Mouse (Mus musculus) ES-E14 (cell line): ENCODE results near the gene Sema5a. TPM values are rescaled to one million over a fixed set of nuclear protein-coding genes. Genes with fewer than 3 reads are reported as not detected.

Experiments used
- DNase-seq: peaks from one replicate; pipeline ENCODE4 v3.0.0-alpha.2; 2013; ENCODE audit warnings: low read depth, low spot score
- H3K27ac ChIP-seq: 2 replicates; pipeline ENCODE4 v1.5.1; 2012; ENCODE audit warnings: low read depth, mild to moderate bottlenecking, low read length, moderate library complexity, mixed read lengths; ENCODE audit not compliant: poor library complexity, insufficient read depth, severe bottlenecking
- H3K36me3 ChIP-seq: 2 replicates; pipeline ENCODE4 v1.6.1; 2012; ENCODE audit warnings: mild to moderate bottlenecking, low read length, moderate library complexity, mixed read lengths; ENCODE audit not compliant: control insufficient read depth, poor library complexity, insufficient read depth, severe bottlenecking
- H3K4me1 ChIP-seq, 2 experiments: fragments of 150-350 bp in 1 of 2; sonication (generic) in 1 of 2; 2 replicates each; pipeline ENCODE4 v1.6.1; 2012; ENCODE audit warnings: low read length in 2 of 2, mild to moderate bottlenecking in 1 of 2, mixed read lengths in 1 of 2; ENCODE audit not compliant: control insufficient read depth in 2 of 2, insufficient read depth in 2 of 2, poor library complexity in 1 of 2
- H3K4me3 ChIP-seq, 2 experiments: fragments of 150-350 bp in 1 of 2; sonication (generic) in 1 of 2; 2 replicates each; pipeline ENCODE4 v1.5.1; 2012; ENCODE audit warnings: low read length in 2 of 2, low read depth in 1 of 2, mild to moderate bottlenecking in 1 of 2, mixed read lengths in 1 of 2; ENCODE audit not compliant: insufficient read depth in 1 of 2, poor library complexity in 1 of 2, severe bottlenecking in 1 of 2
- H3K9ac ChIP-seq: 2 replicates; pipeline ENCODE4 v1.6.1; 2012; ENCODE audit warnings: low read depth, mild to moderate bottlenecking, low read length, mixed read lengths; ENCODE audit not compliant: poor library complexity, insufficient read depth, severe bottlenecking
- H3K9me3 ChIP-seq: fragments of 150-350 bp; sonication (generic); 2 replicates; pipeline ENCODE4 v1.6.1; 2012; ENCODE audit warnings: low read depth, mild to moderate bottlenecking, low read length; ENCODE audit not compliant: control insufficient read depth, insufficient read depth
- CHD2 ChIP-seq: IDR thresholded peaks from 2 replicates; pipeline ENCODE4 v1.6.1; 2014; ENCODE audit warnings: mild to moderate bottlenecking, low read depth, low read length, inconsistent platforms
- HCFC1 ChIP-seq: IDR thresholded peaks from 2 replicates; pipeline ENCODE4 v1.6.1; 2012; ENCODE audit warnings: low read length, inconsistent platforms, borderline replicate concordance; ENCODE audit not compliant: insufficient read depth
- MAFK ChIP-seq: IDR thresholded peaks from 2 replicates; pipeline ENCODE4 v1.6.1; 2014; ENCODE audit warnings: mild to moderate bottlenecking, low read depth, low read length, inconsistent platforms; ENCODE audit not compliant: insufficient read depth
- ZC3H11A ChIP-seq: IDR thresholded peaks from 2 replicates; pipeline ENCODE4 v1.6.1; 2012; ENCODE audit warnings: low read depth, mild to moderate bottlenecking, inconsistent platforms, low read length, borderline replicate concordance
- ZNF384 ChIP-seq: IDR thresholded peaks from 2 replicates; pipeline ENCODE4 v1.6.1; 2012; ENCODE audit warnings: low read depth, low read length, inconsistent platforms
- in situ Hi-C, 2 experiments: fragments of 600-800 bp; cut with MboI; formaldehyde crosslinking; loops; one replicate each; pipeline ENCODE4 v1.15.1; 2025; ENCODE audit warnings: low sequenced_read_pairs in 2 of 2, inconsistent platforms in 1 of 2; ENCODE audit not compliant: unreplicated experiment in 2 of 2
- total RNA-seq: library from RNA; depleted of rRNA; stranded (reverse); fragments of 300-350 nt; gene quantifications from 2 replicates; pipeline ENCODE4 v1.2.3, GENCODE M21; 2012

Sema5a gene
- total RNA-seq, 1 experiment, result 2.7 TPM

- TF ChIP-seq ZNF384, result no peak
- TF ChIP-seq ZC3H11A, result no peak
- TF ChIP-seq CHD2, result no peak
- TF ChIP-seq MAFK, result no peak
- Histone ChIP-seq H3K4me3 (no peak overlapping the region), H3K27ac (no peak overlapping the region), H3K9ac (no peak overlapping the region), H3K36me3 (no peaks in the 10 kb centered on the region), H3K9me3 (no peaks in the 10 kb centered on the region), H3K4me1 (no peaks in the 10 kb centered on the region)
- no peak for DNase-seq
- in situ Hi-C loops, result no loop called here
Observed at GRCm38 (mm10) chr15:32338721-32339290, 94.2 kb downstream of the Sema5a start.

GRCm38 (mm10) chr15:32339426-32339825 is 94.8 kb downstream of the Sema5a start:
- in situ Hi-C loops, result no loop called here
- DNase-seq, result no peak
- Histone ChIP-seq H3K9me3 (no peaks in the 10 kb centered on the region), H3K4me1 (no peaks in the 10 kb centered on the region), H3K4me3 (no peak overlapping the region), H3K9ac (no peak overlapping the region), H3K36me3 (no peaks in the 10 kb centered on the region), H3K27ac (no peak overlapping the region)
- TF ChIP-seq HCFC1, result no peak
- TF ChIP-seq MAFK, result no peak
- no peak for TF ChIP-seq CHD2
- TF ChIP-seq ZNF384, result no peak
- TF ChIP-seq ZC3H11A, result no peak

- H3K4me1 ChIP-seq, result no peaks in the 10 kb centered on the region
- in situ Hi-C loops, result no loop called here
- H3K9ac ChIP-seq, result no peak overlapping the region
- no peak for DNase-seq
- no peak overlapping the region for H3K4me3 ChIP-seq
- TF ChIP-seq ZNF384 (no peak), ZC3H11A (no peak), CHD2 (no peak), HCFC1 (no peak), MAFK (no peak)
- H3K9me3 ChIP-seq, result no peaks in the 10 kb centered on the region
- no peaks in the 10 kb centered on the region for H3K36me3 ChIP-seq
- H3K27ac ChIP-seq, result no peak overlapping the region
Observed at GRCm38 (mm10) chr15:32341423-32341822, 96.8 kb downstream of the Sema5a start.

- Histone ChIP-seq H3K4me3 (no peak overlapping the region), H3K36me3 (no peaks in the 10 kb centered on the region), H3K9me3 (no peaks in the 10 kb centered on the region), H3K9ac (no peak overlapping the region), H3K4me1 (no peaks in the 10 kb centered on the region), H3K27ac (no peak overlapping the region)
- in situ Hi-C loops, result no loop called here
- no peak for TF ChIP-seq MAFK
- TF ChIP-seq HCFC1, result no peak
- no peak for TF ChIP-seq CHD2
- no peak for TF ChIP-seq ZNF384
- TF ChIP-seq ZC3H11A, result no peak
- no peak for DNase-seq
Observed at GRCm38 (mm10) chr15:32343544-32343943, 98.9 kb downstream of the Sema5a start.

GRCm38 (mm10) chr15:32347315-32347714 is 102.7 kb downstream of the Sema5a start:
- H3K4me1 ChIP-seq, result no peaks in the 10 kb centered on the region
- no peaks in the 10 kb centered on the region for H3K9me3 ChIP-seq

More at GRCm38 (mm10) chr15:32347315-32347714, 102.7 kb downstream of the Sema5a start:
- TF ChIP-seq MAFK, result no peak
- TF ChIP-seq HCFC1, result no peak
- no peak for TF ChIP-seq ZNF384
- TF ChIP-seq CHD2, result no peak
- TF ChIP-seq ZC3H11A, result no peak
- H3K9ac ChIP-seq, result no peak overlapping the region
- in situ Hi-C loops, result no loop called here
- H3K36me3 ChIP-seq, result no peaks in the 10 kb centered on the region
- no peak overlapping the region for H3K27ac ChIP-seq
- DNase-seq, result no peak
- no peak overlapping the region for H3K4me3 ChIP-seq
